Mouse (Mus musculus): ENCODE measurements at regions not wholly inside any gene's neighbourhood (a gene's known extent, or its start where the extent isn't known, plus 50 kb on each side); places are given as distances from the start of the nearest gene placed in this dataset.

GRCm38 (mm10) chr11:7610752-7611151 is 397.0 kb upstream of the Igfbp3 start:
- no peak for TF ChIP-seq CTCF (IDR thresholded peaks at IDR 0.05; ENCODE audit: low read depth)
- WGBS = 74% methylated on average over 2 of the region's 2 CpGs

GRCm38 (mm10) chr11:7609921-7610320 is 396.2 kb upstream of the Igfbp3 start:
- H3K4me3 ChIP-seq (ENCODE audit: low read depth, low read length) = no peak overlapping the region
- no peak for TF ChIP-seq CTCF (IDR thresholded peaks at IDR 0.05; ENCODE audit: low read depth)
- no peaks in the 10 kb centered on the region for H3K4me1 ChIP-seq (replicated peaks; ENCODE audit: control insufficient read depth, insufficient read depth, low read length)
- H3K9ac ChIP-seq (ENCODE audit: low read depth, low read length) = no peak overlapping the region
- ATAC-seq = no peak
- no peak overlapping the region for H3K4me2 ChIP-seq (replicated peaks; ENCODE audit: low read depth)
- H3K9me3 ChIP-seq (ENCODE audit: control insufficient read depth) = no peaks in the 10 kb centered on the region
- H3K27ac ChIP-seq (ENCODE audit: low read depth, low read length) = no peak overlapping the region
- no peaks in the 10 kb centered on the region for H3K27me3 ChIP-seq (replicated peaks; ENCODE audit: control insufficient read depth, insufficient read depth, low read length)
- H3K36me3 ChIP-seq (ENCODE audit: control insufficient read depth, insufficient read depth) = no peaks in the 10 kb centered on the region

More at GRCm38 (mm10) chr11:7610752-7611151, 397.0 kb upstream of the Igfbp3 start:
- Histone ChIP-seq H3K4me3 (ENCODE audit: low read depth, low read length) (no peak overlapping the region), H3K9me3 (ENCODE audit: control insufficient read depth) (no peaks in the 10 kb centered on the region), H3K9ac (ENCODE audit: low read depth, low read length) (no peak overlapping the region), H3K27me3 (replicated peaks; ENCODE audit: control insufficient read depth, insufficient read depth, low read length) (no peaks in the 10 kb centered on the region), H3K27ac (ENCODE audit: low read depth, low read length) (no peak overlapping the region), H3K4me1 (replicated peaks; ENCODE audit: control insufficient read depth, insufficient read depth, low read length) (no peaks in the 10 kb centered on the region), H3K4me2 (replicated peaks; ENCODE audit: low read depth) (no peak overlapping the region), H3K36me3 (ENCODE audit: control insufficient read depth, insufficient read depth) (no peaks in the 10 kb centered on the region)
- ATAC-seq = no peak

GRCm38 (mm10) chr11:7606652-7607051 is 392.9 kb upstream of the Igfbp3 start:
- H3K9me3 ChIP-seq (ENCODE audit: control insufficient read depth) = no peaks in the 10 kb centered on the region
- no peak for ATAC-seq
- H3K9ac ChIP-seq (ENCODE audit: low read depth, low read length) = no peak overlapping the region
- no peak overlapping the region for H3K27ac ChIP-seq (ENCODE audit: low read depth, low read length)
- H3K36me3 ChIP-seq (ENCODE audit: control insufficient read depth, insufficient read depth) = no peaks in the 10 kb centered on the region
- H3K4me1 ChIP-seq (replicated peaks; ENCODE audit: control insufficient read depth, insufficient read depth, low read length) = no peaks in the 10 kb centered on the region
- H3K4me3 ChIP-seq (ENCODE audit: low read depth, low read length) = no peak overlapping the region
- 82% methylated on average over 7 of the region's 7 CpGs for WGBS
- no peak for TF ChIP-seq CTCF (IDR thresholded peaks at IDR 0.05; ENCODE audit: low read depth)
- no peak overlapping the region for H3K4me2 ChIP-seq (replicated peaks; ENCODE audit: low read depth)
- H3K27me3 ChIP-seq (replicated peaks; ENCODE audit: control insufficient read depth, insufficient read depth, low read length) = no peaks in the 10 kb centered on the region

- Histone ChIP-seq H3K4me1 (replicated peaks; ENCODE audit: control insufficient read depth, insufficient read depth, low read length) (no peaks in the 10 kb centered on the region), H3K36me3 (ENCODE audit: control insufficient read depth, insufficient read depth) (no peaks in the 10 kb centered on the region), H3K27me3 (replicated peaks; ENCODE audit: control insufficient read depth, insufficient read depth, low read length) (no peaks in the 10 kb centered on the region), H3K9ac (ENCODE audit: low read depth, low read length) (no peak overlapping the region), H3K27ac (ENCODE audit: low read depth, low read length) (no peak overlapping the region), H3K4me2 (replicated peaks; ENCODE audit: low read depth) (no peak overlapping the region), H3K4me3 (ENCODE audit: low read depth, low read length) (no peak overlapping the region), H3K9me3 (ENCODE audit: control insufficient read depth) (no peaks in the 10 kb centered on the region)
- TF ChIP-seq CTCF (IDR thresholded peaks at IDR 0.05; ENCODE audit: low read depth) = no peak
- ATAC-seq = no peak
- 79% methylated on average over 4 of the region's 4 CpGs for WGBS
Measured at GRCm38 (mm10) chr11:7592010-7592409, 378.3 kb upstream of the Igfbp3 start.

GRCm38 (mm10) chr11:7583296-7583695 is 369.6 kb upstream of the Igfbp3 start:
- no peaks in the 10 kb centered on the region for H3K4me1 ChIP-seq (replicated peaks; ENCODE audit: control insufficient read depth, insufficient read depth, low read length)
- no peaks in the 10 kb centered on the region for H3K9me3 ChIP-seq (ENCODE audit: control insufficient read depth)
- no peaks in the 10 kb centered on the region for H3K27me3 ChIP-seq (replicated peaks; ENCODE audit: control insufficient read depth, insufficient read depth, low read length)
- no peak overlapping the region for H3K27ac ChIP-seq (ENCODE audit: low read depth, low read length)
- no peak overlapping the region for H3K4me2 ChIP-seq (replicated peaks; ENCODE audit: low read depth)
- H3K4me3 ChIP-seq (ENCODE audit: low read depth, low read length) = no peak overlapping the region
- H3K36me3 ChIP-seq (ENCODE audit: control insufficient read depth, insufficient read depth) = no peaks in the 10 kb centered on the region
- ATAC-seq = no peak
- 95% methylated on average over 2 of the region's 2 CpGs for WGBS
- H3K9ac ChIP-seq (ENCODE audit: low read depth, low read length) = no peak overlapping the region
- TF ChIP-seq CTCF (IDR thresholded peaks at IDR 0.05; ENCODE audit: low read depth) = no peak

- H3K27me3 ChIP-seq (replicated peaks; ENCODE audit: control insufficient read depth, insufficient read depth, low read length) = no peaks in the 10 kb centered on the region
- H3K9ac ChIP-seq (ENCODE audit: low read depth, low read length) = no peak overlapping the region
- H3K4me3 ChIP-seq (ENCODE audit: low read depth, low read length) = no peak overlapping the region
- H3K4me1 ChIP-seq (replicated peaks; ENCODE audit: control insufficient read depth, insufficient read depth, low read length) = no peaks in the 10 kb centered on the region
- ATAC-seq = no peak
- TF ChIP-seq CTCF (IDR thresholded peaks at IDR 0.05; ENCODE audit: low read depth) = peak; percentile 62
- H3K4me2 ChIP-seq (replicated peaks; ENCODE audit: low read depth) = no peak overlapping the region
- no peaks in the 10 kb centered on the region for H3K36me3 ChIP-seq (ENCODE audit: control insufficient read depth, insufficient read depth)
- H3K27ac ChIP-seq (ENCODE audit: low read depth, low read length) = no peak overlapping the region
- 77% methylated on average over 1 of the region's 1 CpGs for WGBS
- H3K9me3 ChIP-seq (ENCODE audit: control insufficient read depth) = no peaks in the 10 kb centered on the region
Measured at GRCm38 (mm10) chr11:7568484-7568883, 354.8 kb upstream of the Igfbp3 start.

GRCm38 (mm10) chr11:7562029-7562428 is 348.3 kb upstream of the Igfbp3 start:
- Histone ChIP-seq H3K4me3 (ENCODE audit: low read depth, low read length) (no peak overlapping the region), H3K9ac (ENCODE audit: low read depth, low read length) (no peak overlapping the region), H3K36me3 (ENCODE audit: control insufficient read depth, insufficient read depth) (no peaks in the 10 kb centered on the region), H3K27me3 (replicated peaks; ENCODE audit: control insufficient read depth, insufficient read depth, low read length) (no peaks in the 10 kb centered on the region), H3K27ac (ENCODE audit: low read depth, low read length) (no peak overlapping the region), H3K9me3 (ENCODE audit: control insufficient read depth) (no peaks in the 10 kb centered on the region), H3K4me1 (replicated peaks; ENCODE audit: control insufficient read depth, insufficient read depth, low read length) (no peaks in the 10 kb centered on the region), H3K4me2 (replicated peaks; ENCODE audit: low read depth) (no peak overlapping the region)
- WGBS = 40% methylated on average over 2 of the region's 2 CpGs
- TF ChIP-seq CTCF (IDR thresholded peaks at IDR 0.05; ENCODE audit: low read depth) = 0 out of 2 replicates have a peak, but pooled peaks have one; percentile 6
- ATAC-seq = no peak
